ENCODE assay signal across 26 mouse cellular contexts in the genomic region with DNA sequence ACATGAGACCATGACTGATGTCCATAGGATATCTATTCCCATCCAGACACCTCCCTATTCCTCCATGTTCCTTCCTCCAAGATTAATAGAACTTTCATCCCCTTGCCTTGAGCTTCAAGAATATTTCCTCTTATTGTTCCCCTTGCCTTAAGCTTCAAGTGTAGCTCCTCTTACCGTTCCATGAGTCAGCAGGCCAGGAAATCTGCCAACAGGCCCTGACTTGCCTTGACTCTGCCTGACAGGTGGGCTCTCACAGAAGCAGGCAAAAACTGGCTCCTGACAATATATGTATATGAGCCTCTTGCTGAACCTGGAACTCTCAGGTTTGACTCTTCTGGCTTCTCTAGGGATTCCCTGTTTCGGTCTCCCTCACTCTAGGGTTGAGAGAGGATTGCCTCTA.
A peak's percentile ranks its signal among the peaks of the same experiment; 100 is the strongest.
DNase-seq lines count a peak whose midpoint lies in the region; ATAC-seq and TF ChIP-seq lines count a peak whose summit lies in the region.
"Had no signal": no experiment of that assay in that cellular context is flagged by ENCODE, and none has a peak within 500 bp of the region (broad histone marks: within the 10 kb centered on the region; RNA-seq: fewer than 3 reads in every experiment).

No protein-coding gene starts in this region.

- no peaks in the 10 kb centered on the region for H3K79me3 ChIP-seq in C2C12 (ENCODE audit: low read depth)

- no peak overlapping the region for H3K4me3 ChIP-seq in C2C12 (ENCODE audit: insufficient read depth, poor library complexity, severe bottlenecking)
- H3K4me3 ChIP-seq: forebrain, embryonic 15.5 days; heart, embryonic 12.5 days; midbrain, embryonic 10.5 days; stomach, embryonic 15.5 days had no signal

- ATAC-seq in inflammation-experienced regulatory T-cells, adult 6 months = no peak
- ATAC-seq: forebrain, embryonic 15.5 days; hindbrain, postnatal 0 days; intestine, postnatal 0 days; midbrain, embryonic 16.5 days had no signal

- H3K36me3 ChIP-seq in C2C12 (ENCODE audit: control insufficient read depth, insufficient read depth) = no peaks in the 10 kb centered on the region
- H3K36me3 ChIP-seq: forebrain, embryonic 15.5 days; heart, embryonic 12.5 days; midbrain, embryonic 10.5 days; stomach, embryonic 15.5 days had no signal

- no peaks in the 10 kb centered on the region for H3K27me3 ChIP-seq in C2C12 (ENCODE audit: control insufficient read depth, insufficient read depth, insufficient read length)
- H3K27me3 ChIP-seq: forebrain, embryonic 15.5 days; heart, embryonic 12.5 days; stomach, embryonic 15.5 days had no signal

- DNase-seq in adrenal gland, postnatal 36 days = peak; percentile 5 to 13
- no peak for DNase-seq in adrenal gland, adult 8-10 months
- peak; percentile 34 for DNase-seq in kidney, postnatal 14 days
- no peak for DNase-seq in kidney, adult 8-10 months
- DNase-seq in kidney, postnatal 4 days = peak; percentile 26 to 45
- no peak for DNase-seq in thymus, postnatal 14 days
- DNase-seq: B cell, adult 2 months; cerebellum, adult 8-10 months; cerebellum, postnatal 36 days; embryo, embryonic 11 days; gastrocnemius, postnatal 14 days; heart, postnatal 10 days; layer of hippocampus, postnatal 36 days; lung, postnatal 10 days; right cerebral cortex, adult 18-20 months; right cerebral cortex, postnatal 4 days; thymus, postnatal 4 days had no signal

- no peak for TF ChIP-seq CTCF in C2C12 (IDR thresholded peaks at IDR 0.05; ENCODE audit: control insufficient read depth, insufficient read depth, insufficient read length)

- H3ac ChIP-seq in C2C12 (ENCODE audit: control insufficient read depth, insufficient read length, low read depth) = no peak overlapping the region

- H3K79me2 ChIP-seq in C2C12 (ENCODE audit: control insufficient read depth, insufficient read depth) = no peaks in the 10 kb centered on the region

TF ChIP-seq in C2C12, 6 proteins besides CTCF, POLR2A, EP300 and RAD21:
- TF ChIP-seq USF1 (IDR thresholded peaks at IDR 0.05; ENCODE audit: low read depth) (no peak), MYOD1 (IDR thresholded peaks at IDR 0.05; ENCODE audit: control insufficient read depth, insufficient read length, low read depth) (peak; percentile 57)

Comparison
In these comparisons a context has a peak if more than half of its experiments do, and no peak if none do; other contexts are left out.
1. DNase-seq: peak in adrenal gland, postnatal 36 days (2 of 2), kidney, postnatal 14 days (single experiment) and kidney, postnatal 4 days (2 of 2); none in adrenal gland, adult 8-10 months (single experiment), kidney, adult 8-10 months (0 of 2) and thymus, postnatal 14 days (single experiment).